8 mouse cellular contexts compared by ENCODE assay signal in genomic region chr1:15993561-15994410, GRCm38 (mm10).
DNase-seq lines count a peak whose midpoint lies in the region; ATAC-seq and TF ChIP-seq lines count a peak whose summit lies in the region.

No protein-coding gene starts in this region.

- DNase-seq in intestine, embryonic 14.5 days (ENCODE audit: low spot score) = no peak
- DNase-seq in CH12.LX (ENCODE audit: extremely low read depth) = peak; percentile 68
- DNase-seq in cerebellum, adult 9-10 months = peak; percentile 75
- peak; percentile 34 for DNase-seq in mesoderm, embryonic 11.5 days (ENCODE audit: low read depth, low spot score)
- no peak for DNase-seq in thymus, postnatal 25 days

- no peaks in the 10 kb centered on the region for H3K79me2 ChIP-seq in CH12.LX (replicated peaks; ENCODE audit: control insufficient read depth, extremely low read depth, insufficient read depth, poor library complexity, severe bottlenecking)

- dilution Hi-C loops in CH12.LX (cut with MboI; ENCODE audit: extremely low pct_ligation_motif_present, extremely low pct_unique_long_range_greater_than_20kb, low sequenced_read_pairs) = no loop called here

- no peak overlapping the region for H3K9ac ChIP-seq in intestine, embryonic 14.5 days (ENCODE audit: low read length)
- H3K9ac ChIP-seq in intestine, embryonic 15.5 days = no peak overlapping the region
- H3K9ac ChIP-seq in CH12.LX (ENCODE audit: insufficient read depth, low read depth) = no peak overlapping the region
- no peak overlapping the region for H3K9ac ChIP-seq in hindbrain, embryonic 12.5 days

- H3K4me1 ChIP-seq in intestine, embryonic 14.5 days (replicated peaks; ENCODE audit: control insufficient read depth, insufficient read depth, low read length) = no peaks in the 10 kb centered on the region
- H3K4me1 ChIP-seq in intestine, embryonic 15.5 days (replicated peaks) = no peaks in the 10 kb centered on the region; the same call in 1 of the 2 replicates
- peaks cover 0 to 7% of the 10 kb centered on the region in 2 experiments; a peak in 3 of 4 replicates for H3K4me1 ChIP-seq in CH12.LX (ENCODE audit: control insufficient read depth in 1 of 2, insufficient read depth in 2 of 2)
- H3K4me1 ChIP-seq in hindbrain, embryonic 12.5 days = no peaks in the 10 kb centered on the region

- H3K36me3 ChIP-seq in intestine, embryonic 14.5 days (ENCODE audit: control insufficient read depth, insufficient read depth, low read length) = no peaks in the 10 kb centered on the region
- no peaks in the 10 kb centered on the region for H3K36me3 ChIP-seq in intestine, embryonic 15.5 days
- H3K36me3 ChIP-seq in CH12.LX (replicated peaks in 1 of 2; ENCODE audit: control insufficient read depth in 1 of 2, insufficient read depth in 1 of 2, low read length in 1 of 2) = no peaks in the 10 kb centered on the region
- no peaks in the 10 kb centered on the region for H3K36me3 ChIP-seq in hindbrain, embryonic 12.5 days

- TF ChIP-seq CTCF in CH12.LX (conservative IDR thresholded peaks at IDR 0.05 in 1 of 2, IDR thresholded peaks at IDR 0.05 in 1 of 2; ENCODE audit: low read depth in 2 of 2, low read length in 2 of 2) = peak; percentile 23 to 73; a peak in 3 of 4 replicates

- no peak for TF ChIP-seq POLR2A in CH12.LX (IDR thresholded peaks at IDR 0.05; ENCODE audit: low read depth, low read length)

- ATAC-seq in intestine, embryonic 14.5 days (replicated peaks; ENCODE audit: low FRiP score, low TSS enrichment, low read depth) = 0 out of 2 replicates have a peak, but pooled peaks have one; percentile 40
- ATAC-seq in intestine, embryonic 15.5 days = no peak
- ATAC-seq in hindbrain, embryonic 12.5 days (ENCODE audit: low FRiP score) = peak; percentile 70
- no peak for ATAC-seq in megakaryocyte-erythroid progenitor cell, adult 5-6 weeks (replicated peaks; ENCODE audit: low FRiP score, low TSS enrichment, poor library complexity, severe bottlenecking)

- in situ Hi-C loops in CH12.LX (cut with MboI; ENCODE audit: low pct_ligation_motif_present, low pct_unique_long_range_greater_than_20kb, low sequenced_read_pairs) = no loop called here

- H3K27me3 ChIP-seq in intestine, embryonic 14.5 days (replicated peaks; ENCODE audit: control insufficient read depth, insufficient read depth, low read length) = no peaks in the 10 kb centered on the region
- no peaks in the 10 kb centered on the region for H3K27me3 ChIP-seq in intestine, embryonic 15.5 days (replicated peaks)
- H3K27me3 ChIP-seq in CH12.LX (replicated peaks) = no peaks in the 10 kb centered on the region
- no peaks in the 10 kb centered on the region for H3K27me3 ChIP-seq in hindbrain, embryonic 12.5 days

- no peak overlapping the region for H3K27ac ChIP-seq in intestine, embryonic 14.5 days (ENCODE audit: low read depth)
- no peak overlapping the region for H3K27ac ChIP-seq in intestine, embryonic 15.5 days
- H3K27ac ChIP-seq in CH12.LX (ENCODE audit: insufficient read depth, low read depth) = no peak overlapping the region
- no peak overlapping the region for H3K27ac ChIP-seq in hindbrain, embryonic 12.5 days

- peak; percentile 69 for TF ChIP-seq RAD21 in CH12.LX (IDR thresholded peaks at IDR 0.05; ENCODE audit: low read depth, low read length)

- no peak overlapping the region for H3K4me3 ChIP-seq in intestine, embryonic 14.5 days (ENCODE audit: low read depth, low read length)
- no peak overlapping the region for H3K4me3 ChIP-seq in intestine, embryonic 15.5 days (replicated peaks)
- no peak overlapping the region for H3K4me3 ChIP-seq in CH12.LX (replicated peaks in 1 of 3; ENCODE audit: low read depth in 2 of 3, low read length in 2 of 3, poor library complexity in 1 of 3)
- no peak overlapping the region for H3K4me3 ChIP-seq in hindbrain, embryonic 12.5 days

- no peak for TF ChIP-seq EP300 in CH12.LX (IDR thresholded peaks at IDR 0.05; ENCODE audit: low read length)

- WGBS in intestine, embryonic 14.5 days = 49% methylated on average over 4 of the region's 4 CpGs
- WGBS in intestine, embryonic 15.5 days = 61% methylated on average over 4 of the region's 4 CpGs
- WGBS in hindbrain, embryonic 12.5 days = 63% methylated on average over 4 of the region's 4 CpGs

- no peaks in the 10 kb centered on the region for H3K9me3 ChIP-seq in intestine, embryonic 14.5 days (ENCODE audit: control insufficient read depth, low read length)
- no peaks in the 10 kb centered on the region for H3K9me3 ChIP-seq in intestine, embryonic 15.5 days
- H3K9me3 ChIP-seq in CH12.LX (replicated peaks; ENCODE audit: low read length) = no peaks in the 10 kb centered on the region
- no peaks in the 10 kb centered on the region for H3K9me3 ChIP-seq in hindbrain, embryonic 12.5 days (replicated peaks)

- H3K4me2 ChIP-seq in intestine, embryonic 14.5 days (ENCODE audit: low read length) = no peak overlapping the region
- H3K4me2 ChIP-seq in intestine, embryonic 15.5 days (replicated peaks) = no peak overlapping the region
- no peak overlapping the region for H3K4me2 ChIP-seq in CH12.LX (ENCODE audit: insufficient read depth, low read depth, poor library complexity, severe bottlenecking)
- no peak overlapping the region for H3K4me2 ChIP-seq in hindbrain, embryonic 12.5 days (replicated peaks)

TF ChIP-seq in CH12.LX, 34 proteins besides CTCF, POLR2A, EP300 and RAD21:
- peak; percentile 57 for TF ChIP-seq SMC3 (IDR thresholded peaks at IDR 0.05; ENCODE audit: low read depth, low read length)
- no peak for TF ChIP-seq MEF2A (IDR thresholded peaks at IDR 0.05; ENCODE audit: borderline replicate concordance, low read depth, low read length)

Comparison
In these comparisons a context has a peak if more than half of its experiments do, and no peak if none do; other contexts are left out.
1. ATAC-seq: peak in intestine, embryonic 14.5 days (single experiment) and hindbrain, embryonic 12.5 days (single experiment); none in intestine, embryonic 15.5 days (single experiment) and megakaryocyte-erythroid progenitor cell, adult 5-6 weeks (single experiment).
2. DNase-seq: peak in CH12.LX (single experiment), cerebellum, adult 9-10 months (single experiment) and mesoderm, embryonic 11.5 days (single experiment); none in intestine, embryonic 14.5 days (single experiment) and thymus, postnatal 25 days (single experiment).